ENCODE assay signal across 10 mouse cellular contexts in the genomic region with DNA sequence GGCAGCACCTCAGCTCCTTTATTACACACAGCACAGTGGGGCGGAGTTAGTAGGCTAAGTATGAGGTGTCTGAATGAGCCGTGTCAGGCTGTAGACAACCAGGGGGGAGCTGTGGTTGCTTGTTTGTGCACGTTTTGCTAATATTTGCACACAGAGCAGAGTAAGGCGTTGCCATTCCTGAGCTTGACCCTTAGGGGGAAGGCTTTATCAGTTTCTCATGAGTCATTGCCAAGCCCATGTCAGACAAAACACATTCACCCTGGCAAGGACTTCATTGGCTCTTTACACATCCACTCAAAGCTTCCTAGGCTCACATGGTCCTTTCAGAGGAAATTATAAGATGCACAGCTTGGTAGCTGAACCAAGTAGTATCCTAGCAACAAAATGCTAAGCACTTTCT. TPM values are rescaled to one million over a fixed set of nuclear protein-coding genes. Genes with fewer than 3 reads are reported as not detected.
A peak's percentile ranks its signal among the peaks of the same experiment; 100 is the strongest.
DNase-seq lines count a peak whose midpoint lies in the region; ATAC-seq lines count a peak whose summit lies in the region.
"Had no signal": no experiment of that assay in that cellular context is flagged by ENCODE, and none has a peak within 500 bp of the region (broad histone marks: within the 10 kb centered on the region; RNA-seq: fewer than 3 reads in every experiment).

No protein-coding gene starts in this region.

- 0 out of 2 replicates have a peak, but pooled peaks cover 3% of the 10 kb centered on the region for H3K4me1 ChIP-seq in intestine, embryonic 16.5 days (ENCODE audit: control insufficient read depth, insufficient read depth, low read length)

- H3K36me3 ChIP-seq in intestine, embryonic 16.5 days (ENCODE audit: control insufficient read depth, insufficient read depth, low read length): no peaks in the 10 kb centered on the region
- H3K36me3 ChIP-seq in splenic B cell, adult 2 months (ENCODE audit: control insufficient read depth, insufficient read depth, low read length, poor library complexity, severe bottlenecking): no peaks in the 10 kb centered on the region

- H3K9ac ChIP-seq in intestine, embryonic 16.5 days (ENCODE audit: low read depth, low read length): no peak overlapping the region

- peak; percentile 6 to 27 for DNase-seq in cerebellum, postnatal 10 days
- no peak for DNase-seq in cerebellum, postnatal 25 days
- DNase-seq in spleen, postnatal 36 days (ENCODE audit: low spot score in 2 of 2): peak; percentile 4 to 20
- no peak for DNase-seq in spleen, adult 18-20 months
- peak; percentile 38 for DNase-seq in splenic B cell, adult 2 months (ENCODE audit: low read depth, low spot score)
- no peak for DNase-seq in adipocyte (ENCODE audit: low spot score)
- DNase-seq in cerebellum, adult 11-12 months: no peak
- DNase-seq: kidney, postnatal 36 days had no signal

- no peaks in the 10 kb centered on the region for H3K9me3 ChIP-seq in intestine, embryonic 16.5 days (ENCODE audit: control insufficient read depth, low read length)

- no peaks in the 10 kb centered on the region for H3K27me3 ChIP-seq in intestine, embryonic 16.5 days (replicated peaks; ENCODE audit: control insufficient read depth, insufficient read depth, low read length)
- no peaks in the 10 kb centered on the region; the same call in 1 of the 2 replicates for H3K27me3 ChIP-seq in splenic B cell, adult 2 months (ENCODE audit: control insufficient read depth, insufficient read depth, low read length, poor library complexity, severe bottlenecking)

- H3K4me2 ChIP-seq in intestine, embryonic 16.5 days (ENCODE audit: low read depth, low read length): no peak overlapping the region

- ATAC-seq in intestine, embryonic 16.5 days: peak; percentile 85

- WGBS in intestine, embryonic 16.5 days: 42% methylated on average over 4 of the region's 4 CpGs

- H3K27ac ChIP-seq in intestine, embryonic 16.5 days (ENCODE audit: low read length): no peak overlapping the region
- H3K27ac ChIP-seq: macrophage had no signal

- H3K4me3 ChIP-seq in intestine, embryonic 16.5 days (ENCODE audit: low read length): no peak overlapping the region

RNA-seq across cellular contexts. Expression of gene Ctso, which starts 9.5 kb away (rescaled TPM):
- polyA plus RNA-seq in intestine, embryonic 16.5 days (2015; fragmentation: Nextera tagmentation; extraction: Ambion mirVana): 19.6 and 23.8 TPM in 2 replicates

RNA-seq across cellular contexts. Expression of gene Tdo2, which starts 53.1 kb away (rescaled TPM):
- 1.1 and 1.4 TPM in 2 replicates for polyA plus RNA-seq in intestine, embryonic 16.5 days (2015; fragmentation: Nextera tagmentation; extraction: Ambion mirVana)
- polyA plus RNA-seq: macrophage had no signal

RNA-seq across cellular contexts. Expression of gene Asic5, which starts 59.2 kb away (rescaled TPM):
- polyA plus RNA-seq in intestine, embryonic 16.5 days (2015; fragmentation: Nextera tagmentation; extraction: Ambion mirVana): 0.34 and 0.50 TPM in 2 replicates
- polyA plus RNA-seq: macrophage had no signal

Comparison
In these comparisons a context has a peak if more than half of its experiments do, and no peak if none do; other contexts are left out.
1. DNase-seq: peak in cerebellum, postnatal 10 days (2 of 2), spleen, postnatal 36 days (2 of 2) and splenic B cell, adult 2 months (single experiment); none in cerebellum, postnatal 25 days (0 of 2), spleen, adult 18-20 months (0 of 2), adipocyte (single experiment) and cerebellum, adult 11-12 months (single experiment).